Mouse (Mus musculus) gastrocnemius, postnatal 36 days (tissue): Measurements from ENCODE around the gene Scg5. TPM values are rescaled to one million over a fixed set of nuclear protein-coding genes. Genes with fewer than 3 reads are reported as not detected.

Source experiments
- DNase-seq, 2 experiments: peaks; one replicate each; pipeline ENCODE4 v3.0.0; 2022
- intact Hi-C: fragments of 180-260 bp; cut with DNase I; formaldehyde crosslinking; loops from one replicate; pipeline ENCODE4 v1.15.1; 2025
- total RNA-seq, 2 experiments: library from RNA; stranded (reverse); gene quantifications; 2 replicates each; pipeline ENCODE4 v1.2.3; 2021

Gene Scg5
- total RNA-seq, 2 experiments from 2014 or later, result not detected

DNA sequence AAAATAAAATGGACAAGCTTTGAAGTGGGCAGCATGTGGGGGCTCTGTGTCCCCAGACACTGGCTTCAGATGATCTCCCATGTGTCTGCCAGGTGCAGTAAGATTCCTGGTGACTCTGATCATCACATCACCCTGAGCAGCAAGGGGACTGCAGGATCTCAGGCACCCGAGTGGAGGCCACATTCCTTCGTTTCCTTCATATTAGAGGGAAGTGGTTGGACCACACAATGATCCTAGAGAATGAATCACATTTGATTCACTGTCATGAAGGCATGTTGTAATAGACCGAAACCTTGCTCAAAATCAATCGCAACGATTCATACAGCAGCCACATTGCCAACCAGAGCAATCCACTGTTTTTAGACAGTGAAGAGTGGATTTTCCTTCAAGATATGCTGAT, 64.0 kb downstream of the Scg5 start:
- no peak for DNase-seq
- intact Hi-C loops, result loop anchor here (2.0 kb wide), 1 partner anchor 46 kb away; no protein-coding TSS in a partner anchor

DNA sequence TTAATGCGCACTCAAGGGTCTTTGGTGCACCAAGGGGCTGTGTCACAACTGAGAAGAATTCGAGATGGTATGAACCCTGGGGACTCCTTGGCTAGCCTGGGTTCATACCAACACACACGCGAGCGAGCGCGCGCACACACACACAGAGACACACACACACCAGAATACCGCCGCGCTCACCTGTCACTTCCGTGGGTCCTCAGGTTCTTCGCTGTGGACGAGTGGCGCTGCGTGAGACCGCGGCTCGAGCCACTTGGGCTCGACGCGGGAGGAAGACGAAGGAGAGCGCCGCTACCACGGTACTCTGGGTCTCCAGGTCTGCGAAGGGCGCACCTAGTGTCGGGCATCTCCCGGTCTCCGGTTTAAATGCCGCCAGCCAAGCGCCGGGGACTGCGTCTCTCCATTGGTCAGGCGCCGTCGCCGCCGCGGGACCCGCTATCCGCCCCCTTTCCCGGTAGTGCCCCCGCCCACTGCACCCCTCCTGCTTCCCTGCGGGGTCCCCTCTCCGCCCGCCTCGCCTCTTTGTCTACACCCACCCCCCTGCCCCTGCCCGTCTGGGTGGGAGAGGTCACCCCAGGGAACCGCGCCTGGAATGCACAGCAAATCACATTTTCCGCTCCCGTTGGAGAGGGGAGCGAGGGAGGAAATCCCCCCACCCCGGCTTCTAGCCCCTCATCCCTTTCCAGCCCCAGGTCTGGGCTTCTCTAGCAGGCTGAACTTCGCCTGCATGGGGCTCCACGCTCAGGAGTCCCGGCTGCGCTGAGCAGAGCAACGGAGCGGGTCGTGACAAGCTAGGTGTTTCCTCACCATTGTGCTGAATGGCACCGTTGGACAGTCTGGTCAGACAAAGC, 70.4 kb downstream of the Scg5 start, which contains the start of gene Grem1:
Gene Grem1, minus strand, starts transcription at position 336 of the 851 bp plus-strand sequence.
- intact Hi-C loops, result no loop called here

DNA sequence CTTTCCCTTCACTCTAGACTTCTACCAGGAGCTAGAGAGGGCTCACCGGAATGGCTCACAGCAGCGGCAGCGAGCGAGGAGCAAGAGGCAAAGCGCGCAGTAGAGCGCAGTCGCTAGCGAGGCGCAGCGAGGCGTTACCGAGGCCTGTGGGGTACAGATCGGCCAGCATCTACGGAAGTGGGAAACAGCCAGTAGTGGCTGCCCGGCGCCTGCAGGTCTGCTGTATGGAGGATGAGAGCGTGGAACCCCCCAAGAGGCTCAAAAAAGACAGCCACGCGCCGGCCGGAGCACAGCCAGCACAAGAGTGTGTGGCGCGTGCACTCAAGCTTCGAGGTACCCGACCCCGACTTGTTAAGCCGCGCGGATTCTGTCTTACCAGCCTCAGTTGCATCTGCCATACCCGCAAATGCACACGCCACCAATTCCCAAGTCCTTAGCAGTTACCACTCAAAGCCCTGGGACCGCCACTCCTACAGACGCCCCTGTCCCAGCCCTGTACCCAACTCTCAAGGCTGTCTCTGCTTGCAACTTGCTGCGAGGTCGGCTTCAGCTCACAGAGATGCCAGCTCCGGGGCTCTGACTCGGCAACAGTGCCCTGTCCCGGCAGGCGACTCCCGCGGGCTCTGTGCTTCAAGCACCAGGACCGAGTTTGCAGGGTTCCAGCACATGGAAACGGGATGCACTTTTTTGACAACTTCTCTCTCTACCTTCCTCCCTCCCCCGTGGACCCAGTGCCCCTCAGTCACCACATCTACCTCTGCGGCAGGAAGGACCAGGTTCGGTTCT, 71.2 kb downstream of the Scg5 start:
- intact Hi-C loops, result no loop called here
- no peak for DNase-seq

More for the DNA sequence above, 70.4 kb downstream of the Scg5 start, which contains the start of gene Grem1:
- DNase-seq, result no peak

DNA sequence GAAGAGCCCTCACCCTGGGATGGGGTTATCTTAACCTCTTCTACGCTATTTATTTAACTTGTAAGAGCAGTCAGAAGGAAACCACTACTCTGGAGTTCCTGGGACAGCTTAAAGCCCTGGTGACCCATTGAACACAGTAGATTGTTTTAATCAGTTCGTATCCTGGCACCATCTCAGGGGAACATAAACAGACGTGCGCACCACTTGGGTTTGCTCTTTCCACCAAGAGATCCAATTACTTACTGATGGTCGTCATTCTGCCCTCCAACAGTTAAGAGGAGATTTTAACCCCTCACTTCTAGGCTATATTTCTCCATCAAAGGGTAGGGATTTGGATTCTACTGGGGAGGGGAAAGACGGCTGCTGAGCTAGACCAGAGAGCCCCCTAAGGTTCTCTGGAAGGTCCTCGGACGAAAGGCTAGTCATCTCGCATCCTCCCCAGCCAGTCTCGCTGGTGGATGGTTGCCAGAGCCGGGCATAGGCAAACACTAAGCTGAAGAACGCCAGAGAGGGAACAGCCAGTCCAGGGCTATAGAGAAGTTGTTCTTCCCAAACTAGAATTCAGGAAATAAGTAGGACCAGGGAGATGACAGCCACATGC, 71.9 kb downstream of the Scg5 start:
- no peak for DNase-seq
- intact Hi-C loops, result no loop called here

DNA sequence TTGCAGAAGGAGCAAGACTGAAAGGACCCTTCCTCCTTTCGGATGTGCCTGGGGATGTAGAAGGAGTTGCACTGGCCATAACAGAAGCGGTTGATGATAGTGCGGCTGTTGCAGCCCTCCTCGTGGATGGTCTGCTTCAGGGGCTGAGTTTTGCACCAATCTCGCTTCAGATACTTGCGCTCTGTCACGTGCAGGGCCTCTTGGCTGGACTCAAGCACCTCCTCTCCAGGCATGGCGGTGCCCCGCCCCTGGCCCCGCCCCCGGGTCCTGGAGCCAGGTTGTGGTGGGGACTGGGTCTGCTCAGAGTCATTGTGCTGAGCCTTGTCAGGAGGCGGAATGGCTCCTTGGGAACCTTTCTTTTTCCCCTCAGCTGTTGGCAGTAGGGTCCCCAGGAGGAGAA, 79.2 kb downstream of the Scg5 start:
- intact Hi-C loops, result no loop called here
- DNase-seq, result no peak

DNA sequence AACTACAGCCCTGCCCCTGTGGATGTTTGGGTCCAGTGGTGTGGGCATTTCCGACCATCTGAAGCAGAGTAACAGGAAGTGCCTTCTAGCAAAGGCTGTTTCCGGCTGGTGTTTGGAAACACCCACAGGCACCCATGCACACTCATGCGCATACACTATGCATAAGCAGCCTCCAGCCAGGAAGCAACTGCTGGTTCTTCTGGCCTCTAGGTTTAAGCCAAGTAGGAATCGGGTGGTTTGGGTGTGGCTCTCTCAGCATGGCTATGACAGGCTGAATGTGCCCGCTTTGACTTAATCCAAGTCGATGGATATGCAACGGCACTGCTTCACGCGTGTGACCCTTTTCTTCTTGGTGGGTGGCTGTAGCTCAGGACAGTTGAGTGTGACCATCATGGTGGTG, 79.6 kb downstream of the Scg5 start:
- intact Hi-C loops, result no loop called here
- DNase-seq, result no peak

DNA sequence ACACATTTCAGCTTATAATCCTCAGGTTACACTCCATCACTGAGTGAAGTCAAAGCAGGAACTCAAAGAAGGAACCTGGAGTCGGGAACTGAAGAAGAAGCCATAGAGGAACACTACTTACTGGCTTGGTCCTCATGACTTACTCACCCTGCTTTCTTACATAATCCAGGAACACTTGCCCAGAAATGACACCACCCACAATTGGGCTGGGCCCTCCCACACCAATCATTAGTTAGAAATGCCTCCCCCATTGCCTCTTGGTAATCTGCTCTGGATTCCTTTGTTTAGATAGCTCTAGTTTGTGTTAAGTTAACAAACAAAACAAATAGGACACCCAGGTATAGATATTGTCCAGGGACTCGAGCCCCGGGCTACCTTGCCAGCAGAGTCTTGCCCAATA, 100.3 kb downstream of the Scg5 start:
- intact Hi-C loops, result no loop called here
- DNase-seq, result no peak

Other genes with a start within 250 kb of the Scg5 start
- not detected for gene Grem1, start 70.5 kb downstream of the Scg5 start, total RNA-seq
- 1 to 10 TPM; 1.2 TPM for gene Arhgap11a, start 19.5 kb upstream of the Scg5 start, total RNA-seq
- not detected for gene Gjd2, start 184.5 kb upstream of the Scg5 start, total RNA-seq
- gene Actc1, start 224.4 kb upstream of the Scg5 start, total RNA-seq, result 1,000 to 10,000 TPM; 1,166 to 4,359 TPM